ENCODE assay signal across 8 mouse cellular contexts in genomic region chr17:65540441-65541272, GRCm38 (mm10). TPM values are rescaled to one million over a fixed set of nuclear protein-coding genes. Genes with fewer than 3 reads are reported as not detected.
DNase-seq lines count a peak whose midpoint lies in the region; ATAC-seq and TF ChIP-seq lines count a peak whose summit lies in the region.

TSS of gene Tmem232 (minus strand) at chr17:65540782.

- H3K27ac ChIP-seq in heart, embryonic 16.5 days (ENCODE audit: low read length) = 0 out of 2 replicates have a peak within 1 kb of the TSS, but pooled peaks have one; percentile 23
- no peak within 1 kb of the TSS for H3K27ac ChIP-seq in kidney, postnatal 0 days

- TF ChIP-seq CTCF in kidney, postnatal 0 days (IDR thresholded peaks at IDR 0.05; ENCODE audit: low read depth) = peak; percentile 72

- ATAC-seq in CD4-positive, CD25-positive, alpha-beta regulatory T cell, adult 4 months = peak; percentile 73
- ATAC-seq in erythroblast, adult 5-6 weeks (replicated peaks; ENCODE audit: low FRiP score, poor library complexity, severe bottlenecking) = peak; percentile 82; the same call in 1 of the 2 replicates
- peak; percentile 87 for ATAC-seq in heart, embryonic 16.5 days (replicated peaks; ENCODE audit: extremely low read depth, insufficient read depth, low FRiP score)
- no peak; the same call in 1 of the 2 replicates for ATAC-seq in kidney, postnatal 0 days (replicated peaks; ENCODE audit: low FRiP score, low read depth)

- H3K36me3 ChIP-seq in heart, embryonic 16.5 days (ENCODE audit: control insufficient read depth, insufficient read depth) = no peaks in the 10 kb centered on the region
- H3K36me3 ChIP-seq in kidney, postnatal 0 days (ENCODE audit: insufficient read depth, low read length) = no peaks in the 10 kb centered on the region

- peak within 1 kb of the TSS; percentile 32 for H3K9ac ChIP-seq in heart, embryonic 16.5 days (ENCODE audit: low read length)
- H3K9ac ChIP-seq in kidney, postnatal 0 days (ENCODE audit: low read depth, low read length) = no peak within 1 kb of the TSS

- H3K4me1 ChIP-seq in heart, embryonic 16.5 days (ENCODE audit: control insufficient read depth, insufficient read depth, low read length) = 0 out of 2 replicates have a peak, but pooled peaks cover 3% of the 10 kb centered on the region
- no peaks in the 10 kb centered on the region for H3K4me1 ChIP-seq in kidney, postnatal 0 days (replicated peaks; ENCODE audit: insufficient read depth, low read length)

- H3K4me3 ChIP-seq in heart, embryonic 16.5 days (ENCODE audit: low read length) = peak within 1 kb of the TSS; percentile 41
- peak within 1 kb of the TSS; percentile 15 for H3K4me3 ChIP-seq in kidney, postnatal 0 days (replicated peaks; ENCODE audit: low read depth, low read length)

- 15% methylated on average over 26 of the region's 26 CpGs for WGBS in heart, embryonic 16.5 days
- 17% methylated on average over 26 of the region's 26 CpGs for WGBS in kidney, postnatal 0 days

- H3K9me3 ChIP-seq in heart, embryonic 16.5 days (replicated peaks; ENCODE audit: control insufficient read depth, low read length) = no peaks in the 10 kb centered on the region
- no peaks in the 10 kb centered on the region for H3K9me3 ChIP-seq in kidney, postnatal 0 days (replicated peaks; ENCODE audit: low read length)

- H3K27me3 ChIP-seq in heart, embryonic 16.5 days (ENCODE audit: control insufficient read depth, insufficient read depth, low read length) = no peaks in the 10 kb centered on the region
- H3K27me3 ChIP-seq in kidney, postnatal 0 days (ENCODE audit: insufficient read depth, low read length) = no peaks in the 10 kb centered on the region

- peak within 1 kb of the TSS; percentile 59 for H3K4me2 ChIP-seq in heart, embryonic 16.5 days (ENCODE audit: low read depth, low read length)
- peak within 1 kb of the TSS; percentile 59 for H3K4me2 ChIP-seq in kidney, postnatal 0 days (ENCODE audit: low read length)

- DNase-seq in ZHBTc4 (ENCODE audit: low read depth, low spot score) = peak; percentile 54
- peak; percentile 73 for DNase-seq in kidney, postnatal 0 days (ENCODE audit: low spot score)
- peak; percentile 38 for DNase-seq in lung, postnatal 25 days (ENCODE audit: low spot score)
- DNase-seq in retina, postnatal 7 days (ENCODE audit: low read depth, low spot score) = peak; percentile 25
- no peak for DNase-seq in ovary, adult 18-20 months (ENCODE audit: low spot score)

RNA-seq across cellular contexts. Expression of gene Tmem232, which starts in this region (rescaled TPM):
- polyA plus RNA-seq in CD4-positive, CD25-positive, alpha-beta regulatory T cell, adult 4 months (2017; shearing (Covaris generic)) = not detected
- not detected in 2 replicates for total RNA-seq in erythroblast, adult 5-6 weeks (2015; ENCODE audit: low replicate concordance)
- not detected in 2 replicates for total RNA-seq in erythroblast, adult 5-6 weeks (2017; ENCODE audit: low replicate concordance)
- polyA plus RNA-seq in heart, embryonic 16.5 days (2015; fragmentation: Nextera tagmentation; extraction: Ambion mirVana) = 0.13 and 0.36 TPM in 2 replicates
- polyA plus RNA-seq in kidney, postnatal 0 days (2015; fragmentation: Nextera tagmentation; extraction: Ambion mirVana) = 0.11 and 0.13 TPM in 2 replicates

Comparison
In these comparisons a context has a peak if more than half of its experiments do, and no peak if none do; other contexts are left out.
1. Peak in ATAC-seq in CD4-positive, CD25-positive, alpha-beta regulatory T cell, adult 4 months; RNA of the gene not detected or under 1 TPM.
2. Peak in ATAC-seq in erythroblast, adult 5-6 weeks; RNA of the gene not detected or under 1 TPM.
3. Peak in ATAC-seq, H3K4me3 ChIP-seq, H3K27ac ChIP-seq, H3K9ac ChIP-seq and H3K4me2 ChIP-seq in heart, embryonic 16.5 days; RNA of the gene not detected or under 1 TPM.
4. Peak in DNase-seq, H3K4me3 ChIP-seq and H3K4me2 ChIP-seq in kidney, postnatal 0 days; RNA of the gene not detected or under 1 TPM.